Mouse (Mus musculus): ENCODE results near the gene Gm45753. TPM values are rescaled to one million over a fixed set of nuclear protein-coding genes. Genes with fewer than 3 reads are reported as not detected.

Gene Gm45753
- polyA plus RNA-seq, 1 experiment, result not detected

GRCm38 (mm10) chr8:45253111-45253510, 55.2 kb downstream of the Gm45753 start:
- no peak for TF ChIP-seq GATA1 (IDR thresholded peaks at IDR 0.05; ENCODE audit: low read length)

GRCm38 (mm10) chr8:45246307-45246706, 62.0 kb downstream of the Gm45753 start:
- no peak for TF ChIP-seq GATA1 (IDR thresholded peaks at IDR 0.05; ENCODE audit: low read length)

- TF ChIP-seq GATA1 (IDR thresholded peaks at IDR 0.05; ENCODE audit: low read length), result no peak
Measured at GRCm38 (mm10) chr8:45239363-45239762, 68.9 kb downstream of the Gm45753 start.

GRCm38 (mm10) chr8:45238282-45238681, 70.0 kb downstream of the Gm45753 start:
- no peak for TF ChIP-seq GATA1 (IDR thresholded peaks at IDR 0.05; ENCODE audit: low read length)

GRCm38 (mm10) chr8:45236164-45236912, 71.9 kb downstream of the Gm45753 start:
- no peak for TF ChIP-seq GATA1 (IDR thresholded peaks at IDR 0.05; ENCODE audit: low read length)

- no peak for TF ChIP-seq GATA1 (IDR thresholded peaks at IDR 0.05; ENCODE audit: low read length)
Measured at GRCm38 (mm10) chr8:45235228-45235627, 73.0 kb downstream of the Gm45753 start.

GRCm38 (mm10) chr8:45233256-45233655, 75.0 kb downstream of the Gm45753 start:
- no peak for TF ChIP-seq GATA1 (IDR thresholded peaks at IDR 0.05; ENCODE audit: low read length)

Other genes with a start within 250 kb of the Gm45753 start
- not detected in 2 replicates for gene Mtnr1a, start 239.3 kb downstream of the Gm45753 start, polyA plus RNA-seq (2012)
- gene F11, start 46.4 kb downstream of the Gm45753 start, polyA plus RNA-seq (2012), result not detected in 2 replicates
- gene Klkb1, start 13.6 kb downstream of the Gm45753 start, polyA plus RNA-seq (2012), result not detected in 2 replicates
- not detected in 2 replicates for gene Cyp4v3, start 24.8 kb upstream of the Gm45753 start, polyA plus RNA-seq (2012)
- not detected in 2 replicates for gene Fam149a, start 73.8 kb upstream of the Gm45753 start, polyA plus RNA-seq (2012)
- not detected in 2 replicates for gene Tlr3, start 102.6 kb upstream of the Gm45753 start, polyA plus RNA-seq (2012)
- gene Sorbs2, start 199.3 kb upstream of the Gm45753 start, polyA plus RNA-seq (2012), result not detected in 2 replicates